Mouse (Mus musculus) central nervous system, embryonic 14 days (tissue): ENCODE results near the gene Borcs7. TPM values are rescaled to one million over a fixed set of nuclear protein-coding genes. Genes with fewer than 3 reads are reported as not detected.

Experiments
- polyA plus RNA-seq: library from polyadenylated mRNA; depleted of rRNA; stranded (reverse); fragments of >200 nt; gene quantifications from 2 replicates; pipeline ENCODE4 v1.2.3, GENCODE M21; 2012; rRNA removed

The Borcs7 gene
- polyA plus RNA-seq: 10.1 and 11.9 TPM in 2 replicates

DNA sequence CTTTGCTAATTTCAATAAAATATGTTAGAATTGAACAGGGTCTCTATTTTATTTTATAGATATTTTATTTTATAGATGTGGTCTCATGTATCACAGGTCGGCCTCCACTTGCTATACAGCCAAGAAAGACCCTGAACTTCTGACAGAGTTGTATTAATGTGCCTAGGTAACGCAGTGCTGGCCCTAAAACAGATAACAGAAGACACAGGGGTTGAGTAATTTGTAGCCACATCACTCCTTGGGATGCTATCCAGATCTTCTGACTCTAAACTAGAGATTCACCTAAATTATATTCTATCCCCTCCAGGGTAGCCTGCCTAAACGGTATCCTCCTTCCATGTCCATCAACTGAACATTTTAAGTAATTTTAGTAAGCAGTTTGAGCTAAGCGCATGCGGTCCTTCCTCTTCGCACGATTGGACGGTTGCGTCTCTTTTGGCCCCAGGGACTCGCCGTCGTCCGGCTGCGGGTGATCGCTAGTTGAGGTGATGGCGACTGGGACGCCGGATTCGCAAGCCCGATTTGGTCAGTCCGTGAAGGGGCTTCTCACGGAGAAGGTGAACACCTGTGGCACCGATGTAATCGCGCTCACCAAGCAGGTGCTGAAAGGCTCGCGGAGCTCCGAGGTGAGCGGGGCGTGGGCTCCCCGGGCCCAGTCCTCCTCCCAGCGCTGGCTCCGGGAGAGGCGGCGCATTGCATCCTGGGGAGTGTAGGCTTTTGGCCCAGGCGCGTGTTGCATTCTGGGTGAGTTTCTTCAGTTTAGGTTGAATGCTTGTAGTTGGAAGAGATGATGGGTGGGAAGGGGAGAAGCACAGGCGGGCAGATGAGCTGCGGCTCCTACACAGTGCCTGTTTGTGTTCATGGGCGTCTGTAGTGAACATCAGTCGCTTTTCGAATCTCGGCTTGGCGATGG, at the start of gene Borcs7:
Gene Borcs7, plus strand, starts transcription at position 447 of the 913 bp plus-strand sequence.

GRCm38 (mm10) chr19:46672766-46673418, 16.8 kb upstream of the Borcs7 start, which contains the start of gene Cyp17a1:
Gene Cyp17a1 (minus strand): TSS chr19:46673172.

DNA sequence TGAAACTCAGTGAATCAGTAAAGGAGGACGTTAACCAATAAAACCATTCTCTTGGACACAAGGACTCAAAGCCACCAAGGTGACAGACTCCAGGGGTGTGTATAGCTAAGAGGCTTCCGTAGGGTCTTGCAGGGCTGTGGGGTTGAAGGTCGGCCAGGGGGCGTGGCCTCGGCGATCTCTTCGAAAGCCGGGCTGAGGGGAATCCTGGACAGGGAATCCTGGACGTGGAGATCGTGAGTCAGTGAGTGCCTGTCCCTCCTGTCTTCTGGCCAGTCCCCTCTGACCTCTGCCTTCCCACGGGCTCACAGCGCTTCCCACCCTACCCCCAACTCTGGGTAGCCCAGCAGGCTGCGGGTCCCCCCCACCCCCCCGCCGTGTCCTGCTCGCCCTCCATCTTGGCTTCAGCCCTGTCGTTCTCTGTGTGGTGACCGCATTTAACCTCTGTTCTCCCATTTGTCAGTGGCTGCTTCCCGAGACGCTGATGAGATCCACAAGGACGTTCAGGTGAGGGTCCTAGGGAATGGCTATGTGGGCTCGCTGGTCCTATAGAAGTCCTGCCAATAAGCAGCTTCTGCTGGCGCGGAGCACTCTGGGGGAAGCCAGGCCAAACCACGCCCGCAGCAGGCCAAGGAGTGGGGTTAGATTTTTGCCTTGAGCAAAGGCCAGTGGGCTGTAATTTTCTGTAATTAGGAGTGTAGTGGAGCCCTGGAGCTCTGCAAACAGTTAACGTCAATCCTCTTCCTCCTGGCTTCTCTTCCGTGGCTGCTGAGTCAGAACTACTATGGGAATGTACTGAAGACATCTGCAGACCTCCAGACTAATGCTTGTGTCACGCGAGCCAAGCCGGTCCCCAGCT, 17.8 kb downstream of the Borcs7 start, which contains the start of gene As3mt:
Gene As3mt, plus strand, starts transcription at position 163 of the 856 bp plus-strand sequence.

Other genes with a start within 250 kb of the Borcs7 start
- gene Trim8, start 188.2 kb upstream of the Borcs7 start, polyA plus RNA-seq: 39.9 and 42.4 TPM in 2 replicates
- 172 and 181 TPM in 2 replicates for gene Arl3, start 116.7 kb upstream of the Borcs7 start, polyA plus RNA-seq
- 12.6 and 16.3 TPM in 2 replicates for gene Sfxn2, start 116.5 kb upstream of the Borcs7 start, polyA plus RNA-seq
- 34.8 and 40.2 TPM in 2 replicates for gene Wbp1l, start 90.8 kb upstream of the Borcs7 start, polyA plus RNA-seq
- gene Cyp17a1, start 16.7 kb upstream of the Borcs7 start, polyA plus RNA-seq: 0.04 TPM in 1 of 2 replicates, not detected in the other
- gene As3mt, start 17.6 kb downstream of the Borcs7 start, polyA plus RNA-seq: 13.6 and 16.6 TPM in 2 replicates
- 7.6 and 10.4 TPM in 2 replicates for gene Cnnm2, start 71.7 kb downstream of the Borcs7 start, polyA plus RNA-seq